Mouse (Mus musculus) WW6 (cell line): ENCODE measurements around the gene Cwc25.
"Not testable (repeated sequence)": the region's sequence is repeated elsewhere in the genome, so short reads cannot be mapped to it uniquely, and the experiment has no call there.

ENCODE experiments used
- DNase-seq: peaks from one replicate; pipeline ENCODE4 v3.0.0-alpha.2; 2013; ENCODE audit warnings: low read depth, low spot score

Cwc25 gene

GRCm38 (mm10) chr11:97775808-97776496, 9.6 kb upstream of the Cwc25 start, which contains the start of gene 1700001P01Rik:
1700001P01Rik (minus strand) TSS chr11:97775918.
- no peak for DNase-seq

GRCm38 (mm10) chr11:97775186-97775585, 8.8 kb upstream of the Cwc25 start:
- no peak for DNase-seq

GRCm38 (mm10) chr11:97771410-97771809, 5.1 kb upstream of the Cwc25 start:
- no peak for DNase-seq

- no peak for DNase-seq
Observed at GRCm38 (mm10) chr11:97769704-97770103, 3.3 kb upstream of the Cwc25 start.

GRCm38 (mm10) chr11:97761638-97762037, 4.7 kb downstream of the Cwc25 start:
- DNase-seq: no peak

GRCm38 (mm10) chr11:97758942-97759341, 7.4 kb downstream of the Cwc25 start:
- DNase-seq: no peak

GRCm38 (mm10) chr11:97758125-97758524, 8.2 kb downstream of the Cwc25 start:
- DNase-seq: no peak

GRCm38 (mm10) chr11:97753277-97753676, 13.1 kb downstream of the Cwc25 start:
- no peak for DNase-seq

- DNase-seq: no peak
Observed at GRCm38 (mm10) chr11:97748496-97748895, 17.9 kb downstream of the Cwc25 start.

- DNase-seq: no peak
Observed at GRCm38 (mm10) chr11:97747773-97748172, 18.6 kb downstream of the Cwc25 start.

GRCm38 (mm10) chr11:97745331-97745721, 21.0 kb downstream of the Cwc25 start:
- no peak for DNase-seq

- DNase-seq: peak; percentile 100
Observed at GRCm38 (mm10) chr11:97744718-97745330, 21.5 kb downstream of the Cwc25 start.

- DNase-seq: no peak
Observed at GRCm38 (mm10) chr11:97744063-97744717, 22.2 kb downstream of the Cwc25 start, which contains the start of gene Pip4k2b. Pip4k2b (minus strand) TSS chr11:97744704.

- no peak for DNase-seq
Observed at GRCm38 (mm10) chr11:97743423-97743822, 22.9 kb downstream of the Cwc25 start.

GRCm38 (mm10) chr11:97742591-97742990, 23.8 kb downstream of the Cwc25 start:
- no peak for DNase-seq

GRCm38 (mm10) chr11:97742157-97742556, 24.2 kb downstream of the Cwc25 start:
- DNase-seq: no peak

- no peak for DNase-seq
Observed at GRCm38 (mm10) chr11:97740190-97740589, 26.2 kb downstream of the Cwc25 start.

GRCm38 (mm10) chr11:97739155-97739554, 27.2 kb downstream of the Cwc25 start:
- peak; percentile 70 for DNase-seq

- peak; percentile 43 for DNase-seq
Observed at GRCm38 (mm10) chr11:97738703-97739102, 27.7 kb downstream of the Cwc25 start.

GRCm38 (mm10) chr11:97737600-97737999, 28.8 kb downstream of the Cwc25 start:
- DNase-seq: no peak

GRCm38 (mm10) chr11:97736645-97737044, 29.7 kb downstream of the Cwc25 start:
- no peak for DNase-seq

- DNase-seq: not testable (repeated sequence)
Observed at GRCm38 (mm10) chr11:97734810-97735209, 31.5 kb downstream of the Cwc25 start.

- no peak for DNase-seq
Observed at GRCm38 (mm10) chr11:97733689-97734088, 32.7 kb downstream of the Cwc25 start.
